In the genomic region with DNA sequence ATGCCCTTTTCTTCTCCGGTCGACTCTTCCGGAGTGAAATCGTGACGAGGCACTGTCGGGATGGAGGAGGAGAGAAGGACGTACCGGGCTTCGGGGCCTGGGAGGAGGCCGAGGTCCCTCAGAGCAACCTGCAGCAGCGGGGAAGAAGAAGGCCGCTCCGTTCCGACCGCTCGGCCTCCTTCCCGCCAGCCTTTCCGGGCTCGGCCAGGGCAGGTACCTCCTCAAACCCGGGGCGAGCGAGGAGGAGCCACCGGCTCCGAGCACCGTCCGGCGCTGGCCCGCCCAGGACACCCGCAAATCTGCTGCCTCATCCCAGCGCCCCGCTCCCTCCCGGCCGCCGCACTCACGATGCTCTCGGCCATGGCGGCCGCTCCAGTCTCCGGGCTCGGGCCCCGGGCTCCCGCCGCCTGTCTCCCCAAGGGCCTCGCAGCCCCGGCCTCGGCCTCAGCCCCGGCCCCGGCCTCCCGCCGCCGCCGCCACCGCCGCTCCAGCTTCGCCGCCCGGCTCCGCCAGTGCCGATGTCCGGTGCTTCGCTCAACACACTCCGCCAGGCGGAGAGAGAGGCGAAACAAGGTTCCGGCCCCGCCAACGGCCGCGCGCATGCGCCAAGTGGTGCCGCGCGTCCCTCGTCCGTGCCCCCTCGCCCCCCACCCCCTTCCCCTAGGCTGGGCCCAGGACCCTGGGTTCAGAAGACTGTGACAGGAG, we compare ENCODE assay signal across 8 mouse cellular contexts. TPM values are rescaled to one million over a fixed set of nuclear protein-coding genes. Genes with fewer than 3 reads are reported as not detected.
DNase-seq lines count a peak whose midpoint lies in the region; ATAC-seq lines count a peak whose summit lies in the region.

A gene (minus strand): TSS at position 557 of the 705 bp plus-strand sequence.

- H3K36me3 ChIP-seq in megakaryocyte, embryonic 14.5 days (replicated peaks; ENCODE audit: low read length), result peaks cover 32% of the 10 kb centered on the region

- no peaks in the 10 kb centered on the region for H3K27me3 ChIP-seq in megakaryocyte, embryonic 14.5 days (replicated peaks)

- DNase-seq in adrenal gland, adult 18-20 months (ENCODE audit: low spot score in 2 of 2), result peak; percentile 90 to 91
- DNase-seq in embryo, embryonic 11 days, result peak; percentile 95
- peak; percentile 86 for DNase-seq in gastrocnemius, postnatal 25 days
- DNase-seq in left cerebral cortex, adult 9 months (ENCODE audit: low spot score in 2 of 2), result peak; percentile 45 to 80
- peak; percentile 87 to 91 for DNase-seq in right cerebral cortex, postnatal 10 days (ENCODE audit: low spot score in 2 of 2)
- DNase-seq in urinary bladder, postnatal 14 days (ENCODE audit: low spot score), result peak; percentile 87

- peaks cover 24% of the 10 kb centered on the region for H3K4me1 ChIP-seq in megakaryocyte, embryonic 14.5 days

- peak; percentile 41 for ATAC-seq in inflammation-experienced regulatory T-cells, adult 6 months

- H3K9me3 ChIP-seq in megakaryocyte, embryonic 14.5 days, result no peaks in the 10 kb centered on the region

- H3K4me3 ChIP-seq in megakaryocyte, embryonic 14.5 days (replicated peaks), result peak within 1 kb of the TSS; percentile 98

RNA-seq across cellular contexts. Expression of the gene that starts here (rescaled TPM):
- 10 to 100 TPM; 85.2 to 95.8 TPM for total RNA-seq in adrenal gland, adult 18-20 months (2021)
- total RNA-seq in gastrocnemius, postnatal 25 days (2021), result 10 to 100 TPM; 67.9 to 72.7 TPM
- polyA plus RNA-seq in inflammation-experienced regulatory T-cells, adult 6 months (2017; shearing (Covaris generic)), result 10 to 100 TPM in 2 of 3 experiments, 1 to 10 TPM in 1; 8.6 to 12.4 (median 11.0) TPM
- polyA plus RNA-seq in megakaryocyte, embryonic 14.5 days (2012; ENCODE audit: insufficient read depth, low replicate concordance), result 56.7 and 150 TPM in 2 replicates

Comparison
In these comparisons a context has a peak if more than half of its experiments do, and no peak if none do; other contexts are left out.
1. Peak in every context shown above with its lines: DNase-seq, ATAC-seq and H3K4me3 ChIP-seq.